Mouse (Mus musculus) left cerebral cortex, postnatal 36 days (tissue): ENCODE data around the gene Mapt. TPM values are rescaled to one million over a fixed set of nuclear protein-coding genes. Genes with fewer than 3 reads are reported as not detected.
"Not testable (repeated sequence)": the region's sequence is repeated elsewhere in the genome, so short reads cannot be mapped to it uniquely, and the experiment has no call there.

Experiments
- DNase-seq, 2 experiments: peaks; one replicate each; pipeline ENCODE4 v3.0.0; 2021 to 2022; ENCODE audit warnings: low spot score in 2 of 2, mixed read lengths in 1 of 2
- intact Hi-C: fragments of 180-260 bp; cut with DNase I; formaldehyde crosslinking; loops from one replicate; pipeline ENCODE4 v1.15.1; 2025
- total RNA-seq, 2 experiments: library from RNA; stranded (reverse); gene quantifications; 2 replicates each; pipeline ENCODE4 v1.2.3; 2021

Mapt gene
- total RNA-seq, 2 experiments from 2014 or later: 349 to 367 TPM

- intact Hi-C loops: loop anchor here (2.0 to 10.0 kb wide), 3 partner anchors 16 to 212 kb away; no protein-coding TSS in a partner anchor
- peak; percentile 81 to 83 for DNase-seq
Measured at GRCm38 (mm10) chr11:104232141-104233061, 1.2 kb downstream of the Mapt start.

GRCm38 (mm10) chr11:104233101-104233500 lies 1.9 kb downstream of the Mapt start:
- intact Hi-C loops: loop anchor here (2.0 to 10.0 kb wide), 3 partner anchors 16 to 212 kb away; no protein-coding TSS in a partner anchor

GRCm38 (mm10) chr11:104233574-104234206 lies 2.5 kb downstream of the Mapt start:
- intact Hi-C loops: loop anchor here (2.0 to 10.0 kb wide), 3 partner anchors 15 to 211 kb away; no protein-coding TSS in a partner anchor
- DNase-seq: peak in 1 of 2 experiments; percentile 37

More at GRCm38 (mm10) chr11:104233101-104233500, 1.9 kb downstream of the Mapt start:
- no peak for DNase-seq

- intact Hi-C loops: loop anchor here (5.0 to 10.0 kb wide), 2 partner anchors 43 to 210 kb away; no protein-coding TSS in a partner anchor
Measured at GRCm38 (mm10) chr11:104234680-104235079, 3.5 kb downstream of the Mapt start.

GRCm38 (mm10) chr11:104235881-104236280 lies 4.7 kb downstream of the Mapt start:
- intact Hi-C loops: loop anchor here (10.0 kb wide), 1 partner anchor 209 kb away; no protein-coding TSS in a partner anchor
- no peak for DNase-seq

More at GRCm38 (mm10) chr11:104234680-104235079, 3.5 kb downstream of the Mapt start:
- no peak for DNase-seq

GRCm38 (mm10) chr11:104237226-104237625 lies 6.0 kb downstream of the Mapt start:
- peak in 1 of 2 experiments; percentile 54 for DNase-seq
- intact Hi-C loops: loop anchor here (10.0 kb wide), 1 partner anchor 208 kb away; no protein-coding TSS in a partner anchor

- intact Hi-C loops: loop anchor here (10.0 kb wide), 1 partner anchor 207 kb away; no protein-coding TSS in a partner anchor
- DNase-seq: no peak
Measured at GRCm38 (mm10) chr11:104237958-104238747, 7.0 kb downstream of the Mapt start.

- intact Hi-C loops, DNase-seq: not testable (repeated sequence)
Measured at GRCm38 (mm10) chr11:104245478-104245877, 14.3 kb downstream of the Mapt start.

GRCm38 (mm10) chr11:104246171-104246694 lies 15.0 kb downstream of the Mapt start:
- intact Hi-C loops: no loop called here
- no peak for DNase-seq

- DNase-seq: no peak
- intact Hi-C loops: no loop called here
Measured at GRCm38 (mm10) chr11:104247141-104247717, 16.0 kb downstream of the Mapt start.

GRCm38 (mm10) chr11:104249420-104249819 lies 18.2 kb downstream of the Mapt start:
- intact Hi-C loops: loop anchor here (2.0 kb wide), 1 partner anchor 17 kb away; no protein-coding TSS in a partner anchor

GRCm38 (mm10) chr11:104251121-104251520 lies 19.9 kb downstream of the Mapt start:
- peak; percentile 76 to 77 for DNase-seq
- intact Hi-C loops: no loop called here

More at GRCm38 (mm10) chr11:104249420-104249819, 18.2 kb downstream of the Mapt start:
- peak in 1 of 2 experiments; percentile 32 for DNase-seq

- intact Hi-C loops: no loop called here
Measured at GRCm38 (mm10) chr11:104252094-104252493, 20.9 kb downstream of the Mapt start.

GRCm38 (mm10) chr11:104254408-104255039 lies 23.3 kb downstream of the Mapt start:
- peak; percentile 78 to 86 for DNase-seq
- intact Hi-C loops: no loop called here

More at GRCm38 (mm10) chr11:104252094-104252493, 20.9 kb downstream of the Mapt start:
- DNase-seq: no peak

- intact Hi-C loops: no loop called here
- DNase-seq: no peak
Measured at GRCm38 (mm10) chr11:104256179-104256578, 25.0 kb downstream of the Mapt start.

- intact Hi-C loops: no loop called here
- DNase-seq: no peak
Measured at GRCm38 (mm10) chr11:104258991-104259390, 27.8 kb downstream of the Mapt start.

GRCm38 (mm10) chr11:104264683-104265082 lies 33.5 kb downstream of the Mapt start:
- DNase-seq: no peak
- intact Hi-C loops: no loop called here

GRCm38 (mm10) chr11:104265669-104266068 lies 34.5 kb downstream of the Mapt start:
- intact Hi-C loops: no loop called here
- no peak for DNase-seq
